Mouse (Mus musculus): ENCODE data around the gene Relt. TPM values are rescaled to one million over a fixed set of nuclear protein-coding genes. Genes with fewer than 3 reads are reported as not detected.
A peak's percentile ranks its signal among the peaks of the same experiment; 100 is the strongest.

Relt gene
- polyA plus RNA-seq, 1 experiment = 2.2 TPM

GRCm38 (mm10) chr7:100845026-100845400 is 18.2 kb downstream of the Relt start:
- no peak for DNase-seq (ENCODE audit: low spot score)

- no peak for DNase-seq (ENCODE audit: low spot score)
Measured at GRCm38 (mm10) chr7:100844385-100845025, 18.7 kb downstream of the Relt start.

GRCm38 (mm10) chr7:100843866-100844265 is 19.4 kb downstream of the Relt start:
- DNase-seq (ENCODE audit: low spot score) = no peak

GRCm38 (mm10) chr7:100842175-100842574 is 21.1 kb downstream of the Relt start:
- DNase-seq (ENCODE audit: low spot score) = no peak

- DNase-seq (ENCODE audit: low spot score) = no peak
Measured at GRCm38 (mm10) chr7:100841608-100842007, 21.6 kb downstream of the Relt start.

- no peak for DNase-seq (ENCODE audit: low spot score)
Measured at GRCm38 (mm10) chr7:100840906-100841305, 22.3 kb downstream of the Relt start.

GRCm38 (mm10) chr7:100839632-100840402 is 23.4 kb downstream of the Relt start:
- peak; percentile 18 for DNase-seq (ENCODE audit: low spot score)

- no peak for DNase-seq (ENCODE audit: low spot score)
Measured at GRCm38 (mm10) chr7:100837701-100838100, 25.5 kb downstream of the Relt start.

- no peak for DNase-seq (ENCODE audit: low spot score)
Measured at GRCm38 (mm10) chr7:100836657-100837056, 26.6 kb downstream of the Relt start.

GRCm38 (mm10) chr7:100835711-100836110 is 27.5 kb downstream of the Relt start:
- no peak for DNase-seq (ENCODE audit: low spot score)

GRCm38 (mm10) chr7:100835168-100835567 is 28.1 kb downstream of the Relt start:
- no peak for DNase-seq (ENCODE audit: low spot score)

- DNase-seq (ENCODE audit: low spot score) = no peak
Measured at GRCm38 (mm10) chr7:100833859-100834258, 29.4 kb downstream of the Relt start.

- no peak for DNase-seq (ENCODE audit: low spot score)
Measured at GRCm38 (mm10) chr7:100828549-100828948, 34.7 kb downstream of the Relt start.

GRCm38 (mm10) chr7:100824661-100825060 is 38.6 kb downstream of the Relt start:
- no peak for DNase-seq (ENCODE audit: low spot score)

- DNase-seq (ENCODE audit: low spot score) = no peak
Measured at GRCm38 (mm10) chr7:100818401-100819064, 44.7 kb downstream of the Relt start.

GRCm38 (mm10) chr7:100817442-100817760 is 45.8 kb downstream of the Relt start:
- no peak for DNase-seq (ENCODE audit: low spot score)

- DNase-seq (ENCODE audit: low spot score) = no peak
Measured at GRCm38 (mm10) chr7:100816759-100817441, 46.3 kb downstream of the Relt start.

- no peak for DNase-seq (ENCODE audit: low spot score)
Measured at GRCm38 (mm10) chr7:100815900-100816570, 47.2 kb downstream of the Relt start.

GRCm38 (mm10) chr7:100812641-100813040 is 50.6 kb downstream of the Relt start:
- no peak for DNase-seq (ENCODE audit: low spot score)

- DNase-seq (ENCODE audit: low spot score) = no peak
Measured at GRCm38 (mm10) chr7:100811912-100812311, 51.3 kb downstream of the Relt start.

- no peak for DNase-seq (ENCODE audit: low spot score)
Measured at GRCm38 (mm10) chr7:100805391-100805790, 57.9 kb downstream of the Relt start.

GRCm38 (mm10) chr7:100798810-100799209 is 64.4 kb downstream of the Relt start:
- DNase-seq (ENCODE audit: low spot score) = no peak
